Comparison of ENCODE assay signal across 16 mouse cellular contexts in genomic region chr10:43756881-43757565, GRCm38 (mm10).
"Had no signal": no experiment of that assay in that cellular context is flagged by ENCODE, and none has a peak within 500 bp of the region (broad histone marks: within the 10 kb centered on the region; RNA-seq: fewer than 3 reads in every experiment).

No protein-coding gene starts in this region.

- H3K9ac ChIP-seq: limb, embryonic 15.5 days; liver, embryonic 15.5 days; lung, embryonic 14.5 days; neural tube, embryonic 13.5 days had no signal

- H3K27ac ChIP-seq: kidney, postnatal 0 days; limb, embryonic 15.5 days; liver, embryonic 15.5 days; neural tube, embryonic 13.5 days had no signal

- H3K4me2 ChIP-seq: limb, embryonic 15.5 days; liver, embryonic 15.5 days; lung, embryonic 14.5 days; neural tube, embryonic 13.5 days had no signal

- H3K4me3 ChIP-seq: limb, embryonic 15.5 days; liver, embryonic 15.5 days; neural tube, embryonic 13.5 days had no signal

- H3K36me3 ChIP-seq: limb, embryonic 15.5 days; liver, embryonic 15.5 days; neural tube, embryonic 13.5 days had no signal

- H3K9me3 ChIP-seq: limb, embryonic 15.5 days; liver, embryonic 15.5 days; neural tube, embryonic 13.5 days had no signal

- DNase-seq: kidney, adult 11 months; kidney, adult 9 months; kidney, postnatal 36 days; layer of hippocampus, adult 9-11 months; layer of hippocampus, postnatal 36 days; lung, embryonic 14.5 days; lung, postnatal 10 days; lung, postnatal 4 days; midbrain, embryonic 14.5 days; right cerebral cortex, postnatal 25 days; thymus, adult 2 months; thymus, postnatal 36 days had no signal

- H3K27me3 ChIP-seq: limb, embryonic 15.5 days; liver, embryonic 15.5 days; neural tube, embryonic 13.5 days had no signal
